20 mouse cellular contexts compared by ENCODE assay signal in genomic region chr10:45144038-45144817, GRCm38 (mm10). TPM values are rescaled to one million over a fixed set of nuclear protein-coding genes. Genes with fewer than 3 reads are reported as not detected.
DNase-seq lines count a peak whose midpoint lies in the region; ATAC-seq and TF ChIP-seq lines count a peak whose summit lies in the region.
"Had no signal": no experiment of that assay in that cellular context is flagged by ENCODE, and none has a peak within 500 bp of the region (broad histone marks: within the 10 kb centered on the region; RNA-seq: fewer than 3 reads in every experiment).

No protein-coding gene starts in this region.

- H3K4me3 ChIP-seq in forebrain, embryonic 14.5 days (ENCODE audit: low read depth, low read length), result no peak overlapping the region
- no peak overlapping the region for H3K4me3 ChIP-seq in forebrain, embryonic 10.5 days
- no peak overlapping the region for H3K4me3 ChIP-seq in heart, embryonic 10.5 days
- H3K4me3 ChIP-seq in heart, embryonic 14.5 days (ENCODE audit: control insufficient read depth in 1 of 2, insufficient read depth in 1 of 2, low read depth in 1 of 2, low read length in 2 of 2), result no peak overlapping the region
- H3K4me3 ChIP-seq: embryonic facial prominence, embryonic 12.5 days; hindbrain, embryonic 13.5 days had no signal

- TF ChIP-seq CTCF in brain, embryonic 14.5 days (IDR thresholded peaks at IDR 0.05; ENCODE audit: borderline replicate concordance, extremely low read depth, insufficient read depth, insufficient read length), result no peak

- H3K9ac ChIP-seq in forebrain, embryonic 14.5 days (ENCODE audit: low read length), result no peak overlapping the region
- no peak overlapping the region for H3K9ac ChIP-seq in heart, embryonic 14.5 days (ENCODE audit: low read length)
- H3K9ac ChIP-seq: embryonic facial prominence, embryonic 12.5 days; hindbrain, embryonic 13.5 days had no signal

- intact Hi-C loops in heart, postnatal 10 days (cut with DNase I), result no loop called here
- intact Hi-C loops in heart, postnatal 36 days (cut with DNase I), result no loop called here

- H3K27ac ChIP-seq in forebrain, embryonic 14.5 days (ENCODE audit: low read depth, low read length), result no peak overlapping the region
- no peak overlapping the region for H3K27ac ChIP-seq in forebrain, embryonic 10.5 days
- peak overlapping the region; percentile 30; the same call in 1 of the 2 replicates for H3K27ac ChIP-seq in heart, embryonic 10.5 days
- H3K27ac ChIP-seq in heart, embryonic 14.5 days (replicated peaks in 1 of 2; ENCODE audit: control insufficient read depth in 1 of 2, insufficient read depth in 1 of 2, low read depth in 2 of 2, low read length in 2 of 2), result peak overlapping the region; percentile 74 to 84
- H3K27ac ChIP-seq: embryonic facial prominence, embryonic 12.5 days; hindbrain, embryonic 13.5 days; hindbrain, postnatal 0 days; kidney, postnatal 0 days had no signal

- no peaks in the 10 kb centered on the region for H3K9me3 ChIP-seq in forebrain, embryonic 14.5 days (replicated peaks; ENCODE audit: control insufficient read depth, low read length)
- no peaks in the 10 kb centered on the region for H3K9me3 ChIP-seq in forebrain, embryonic 10.5 days
- no peaks in the 10 kb centered on the region for H3K9me3 ChIP-seq in heart, embryonic 10.5 days
- no peaks in the 10 kb centered on the region for H3K9me3 ChIP-seq in heart, embryonic 14.5 days (ENCODE audit: control insufficient read depth, low read length)
- H3K9me3 ChIP-seq: embryonic facial prominence, embryonic 12.5 days; hindbrain, embryonic 13.5 days had no signal

- no peaks in the 10 kb centered on the region for H3K27me3 ChIP-seq in forebrain, embryonic 14.5 days (replicated peaks; ENCODE audit: control insufficient read depth, insufficient read depth, low read length)
- H3K27me3 ChIP-seq in forebrain, embryonic 10.5 days (ENCODE audit: poor library complexity, severe bottlenecking), result no peaks in the 10 kb centered on the region
- H3K27me3 ChIP-seq in heart, embryonic 10.5 days (ENCODE audit: insufficient read depth, poor library complexity, severe bottlenecking), result no peaks in the 10 kb centered on the region
- H3K27me3 ChIP-seq in heart, embryonic 14.5 days (ENCODE audit: control insufficient read depth, insufficient read depth, low read length), result no peaks in the 10 kb centered on the region
- H3K27me3 ChIP-seq: embryonic facial prominence, embryonic 12.5 days; hindbrain, embryonic 13.5 days had no signal

- DNase-seq in forebrain, embryonic 14.5 days (ENCODE audit: low spot score), result peak; percentile 33
- no peak for DNase-seq in forebrain, embryonic 10.5 days (ENCODE audit: extremely low spot score, low spot score)
- DNase-seq in heart, embryonic 10.5 days (ENCODE audit: low spot score), result no peak
- no peak for DNase-seq in heart, postnatal 10 days
- DNase-seq in heart, postnatal 36 days, result no peak
- peak; percentile 58 for DNase-seq in brain, embryonic 14.5 days (ENCODE audit: low read depth)
- DNase-seq: adrenal gland, postnatal 10 days; cerebellum, adult 11-12 months; cerebellum, adult 9-10 months; cerebellum, postnatal 25 days; gastrocnemius, postnatal 36 days; kidney, adult 11 months; kidney, adult 9 months had no signal

- 83% methylated on average over 6 of the region's 6 CpGs for WGBS in forebrain, embryonic 14.5 days
- 92% methylated on average over 6 of the region's 6 CpGs for WGBS in forebrain, embryonic 10.5 days
- WGBS in heart, embryonic 10.5 days, result 91% methylated on average over 6 of the region's 6 CpGs
- 81% methylated on average over 6 of the region's 6 CpGs for WGBS in heart, embryonic 14.5 days

- peaks cover 8% of the 10 kb centered on the region for H3K4me1 ChIP-seq in forebrain, embryonic 14.5 days (ENCODE audit: control insufficient read depth, insufficient read depth, low read length)
- H3K4me1 ChIP-seq in forebrain, embryonic 10.5 days, result peaks cover 27% of the 10 kb centered on the region
- peaks cover 40% of the 10 kb centered on the region for H3K4me1 ChIP-seq in heart, embryonic 10.5 days
- peaks cover 21 to 54% of the 10 kb centered on the region in 2 experiments for H3K4me1 ChIP-seq in heart, embryonic 14.5 days (ENCODE audit: control insufficient read depth in 2 of 2, insufficient read depth in 2 of 2, low read length in 2 of 2)
- H3K4me1 ChIP-seq: embryonic facial prominence, embryonic 12.5 days had no signal

- TF ChIP-seq POLR2A in brain, embryonic 14.5 days (IDR thresholded peaks at IDR 0.05; ENCODE audit: borderline replicate concordance, extremely low read depth, insufficient read depth, insufficient read length, poor library complexity, severe bottlenecking), result no peak

- H3K36me3 ChIP-seq in forebrain, embryonic 14.5 days (ENCODE audit: control insufficient read depth, insufficient read depth, low read length), result no peaks in the 10 kb centered on the region
- H3K36me3 ChIP-seq in forebrain, embryonic 10.5 days (replicated peaks), result peaks cover 35% of the 10 kb centered on the region
- peaks cover 6% of the 10 kb centered on the region; the same call in 1 of the 2 replicates for H3K36me3 ChIP-seq in heart, embryonic 10.5 days
- H3K36me3 ChIP-seq in heart, embryonic 14.5 days (ENCODE audit: control insufficient read depth, insufficient read depth, low read length), result peaks cover 14% of the 10 kb centered on the region; the same call in 1 of the 2 replicates
- H3K36me3 ChIP-seq: embryonic facial prominence, embryonic 12.5 days had no signal

- no peak for ATAC-seq in forebrain, embryonic 14.5 days
- no peak for ATAC-seq in heart, embryonic 14.5 days (ENCODE audit: insufficient number of reproducible peaks, insufficient read depth, low FRiP score, low read depth)
- ATAC-seq: hindbrain, postnatal 0 days had no signal

- no peak overlapping the region for H3K4me2 ChIP-seq in forebrain, embryonic 14.5 days (ENCODE audit: low read length)
- no peak overlapping the region for H3K4me2 ChIP-seq in heart, embryonic 14.5 days (ENCODE audit: low read length)
- H3K4me2 ChIP-seq: embryonic facial prominence, embryonic 12.5 days; hindbrain, embryonic 13.5 days had no signal

RNA-seq across cellular contexts. Expression of gene Popdc3, which starts 33.7 kb away (rescaled TPM):
- 0.44 and 0.63 TPM in 2 replicates for polyA plus RNA-seq in forebrain, embryonic 14.5 days (2014; fragmentation: Nextera tagmentation; extraction: Ambion mirVana)
- 0.07 and 0.14 TPM in 2 replicates for polyA plus RNA-seq in forebrain, embryonic 10.5 days (2016; fragmentation: Nextera tagmentation; extraction: Ambion mirVana)
- 11.0 and 15.9 TPM in 2 replicates for polyA plus RNA-seq in heart, embryonic 10.5 days (2016; fragmentation: Nextera tagmentation; extraction: Ambion mirVana)
- 10 to 100 TPM; 22.1 to 22.7 TPM for total RNA-seq in heart, postnatal 10 days (2021)
- polyA plus RNA-seq in heart, embryonic 14.5 days (2014; fragmentation: Nextera tagmentation; extraction: Ambion mirVana), result 40.6 and 43.3 TPM in 2 replicates
- 10 to 100 TPM; 29.2 to 31.0 TPM for total RNA-seq in heart, postnatal 36 days (2021)
- polyA plus RNA-seq in brain, embryonic 14.5 days (2012; rRNA removed), result 0.53 and 0.83 TPM in 2 replicates
- total RNA-seq: hematopoietic stem cell, adult 5-6 weeks; MEL had no signal

Comparison
In these comparisons a context has a peak if more than half of its experiments do, and no peak if none do; other contexts are left out.
1. DNase-seq: peak in forebrain, embryonic 14.5 days (single experiment) and brain, embryonic 14.5 days (single experiment); none in forebrain, embryonic 10.5 days (single experiment), heart, embryonic 10.5 days (single experiment), heart, postnatal 10 days (0 of 2) and heart, postnatal 36 days (0 of 2).
2. H3K27ac ChIP-seq: peak in heart, embryonic 10.5 days (single experiment) and heart, embryonic 14.5 days (2 of 2); none in forebrain, embryonic 14.5 days (single experiment) and forebrain, embryonic 10.5 days (single experiment).